Mouse (Mus musculus) stomach, postnatal 0 days (tissue): ENCODE data around the gene Abhd14b.

Experiments
- CTCF ChIP-seq: IDR thresholded peaks from 2 replicates; pipeline ENCODE4 v1.5.1; 2016; ENCODE audit warnings: antibody characterized with exemption, low read depth, mild to moderate bottlenecking, moderate library complexity
- EP300 ChIP-seq: optimal IDR thresholded peaks from 2 replicates; pipeline ENCODE3; 2016; ENCODE audit warnings: antibody characterized with exemption

GRCm38 (mm10) chr9:106481075-106481474, 33.8 kb downstream of the Abhd14b start:
- no peak for TF ChIP-seq CTCF
- no peak for TF ChIP-seq EP300
